Mouse (Mus musculus) MEL (cell line): ENCODE measurements around the gene Taok1. TPM values are rescaled to one million over a fixed set of nuclear protein-coding genes. Genes with fewer than 3 reads are reported as not detected.

Experiments
- DNase-seq: peaks from one replicate; pipeline ENCODE4 v3.0.0; 2011; ENCODE audit warnings: low read depth, low spot score
- H3K27ac ChIP-seq: 2 replicates; pipeline ENCODE4 v1.5.1; 2012; ENCODE audit warnings: low read depth, mild to moderate bottlenecking, control low read depth, low read length, moderate library complexity; ENCODE audit not compliant: control insufficient read depth
- H3K27me3 ChIP-seq, 2 experiments: fragments of 150-350 bp in 1 of 2; sonication (generic) in 1 of 2; 2 replicates each; pipeline ENCODE4 v1.6.1; 2012; ENCODE audit warnings: low read length in 2 of 2, mild to moderate bottlenecking in 2 of 2, improper control_type of control experiment in 1 of 2, moderate library complexity in 1 of 2; ENCODE audit not compliant: insufficient read depth in 2 of 2, control insufficient read depth in 1 of 2
- H3K36me3 ChIP-seq, 2 experiments: 2 replicates each; pipeline ENCODE4 v1.6.1; 2012 to 2014; ENCODE audit warnings: low read length in 2 of 2, improper control_type of control experiment in 1 of 2, inconsistent platforms in 1 of 2, mild to moderate bottlenecking in 1 of 2; ENCODE audit not compliant: insufficient read depth in 2 of 2, control insufficient read depth in 1 of 2
- H3K4me1 ChIP-seq, 2 experiments: fragments of 150-350 bp in 1 of 2; sonication (generic) in 1 of 2; 2 replicates each; pipeline ENCODE4 v1.6.1; 2012; ENCODE audit warnings: low read length in 2 of 2, improper control_type of control experiment in 1 of 2, mild to moderate bottlenecking in 1 of 2; ENCODE audit not compliant: insufficient read depth in 2 of 2, control insufficient read depth in 1 of 2
- H3K4me3 ChIP-seq, 2 experiments: fragments of 150-350 bp in 1 of 2; sonication (generic) in 1 of 2; 2 replicates each; pipeline ENCODE4 v1.5.1; 2012; ENCODE audit warnings: low read depth in 2 of 2, low read length in 2 of 2, mild to moderate bottlenecking in 2 of 2, moderate library complexity in 2 of 2, control low read depth in 1 of 2, improper control_type of control experiment in 1 of 2; ENCODE audit not compliant: control insufficient read depth in 1 of 2, insufficient read depth in 1 of 2
- H3K79me2 ChIP-seq: 2 replicates; pipeline ENCODE4 v1.6.1; 2012; ENCODE audit warnings: mild to moderate bottlenecking, low read length, moderate library complexity; ENCODE audit not compliant: control insufficient read depth, poor library complexity, insufficient read depth
- H3K9ac ChIP-seq: 2 replicates; pipeline ENCODE4 v1.6.1; 2012; ENCODE audit warnings: low read depth, mild to moderate bottlenecking, control low read depth, low read length, moderate library complexity; ENCODE audit not compliant: control insufficient read depth, poor library complexity, severe bottlenecking
- H3K9me3 ChIP-seq: fragments of 150-350 bp; sonication (generic); replicated peaks from 2 replicates; pipeline ENCODE4 v1.6.1; 2012; ENCODE audit warnings: mild to moderate bottlenecking, low read length, improper control_type of control experiment, moderate library complexity; ENCODE audit not compliant: insufficient read depth
- BHLHE40 ChIP-seq: IDR thresholded peaks from 2 replicates; pipeline ENCODE4 v1.6.1; 2012; ENCODE audit warnings: low read depth, mild to moderate bottlenecking, inconsistent platforms, low read length, improper control_type of control experiment, borderline replicate concordance
- CTCF ChIP-seq, 3 experiments: IDR thresholded peaks in 2 of 3; conservative IDR thresholded peaks in 1 of 3; 2 replicates each; pipeline ENCODE4 v1.5.1; 2011 to 2012; ENCODE audit warnings: low read length in 3 of 3, low read depth in 2 of 3, mild to moderate bottlenecking in 2 of 3, improper control_type of control experiment in 1 of 3, inconsistent platforms in 1 of 3, mixed read lengths in 1 of 3, moderate library complexity in 1 of 3; ENCODE audit not compliant: control insufficient read depth in 1 of 3, insufficient read depth in 1 of 3, poor library complexity in 1 of 3, severe bottlenecking in 1 of 3
- ELF1 ChIP-seq: IDR thresholded peaks from 2 replicates; pipeline ENCODE4 v1.6.1; 2014; ENCODE audit warnings: low read depth, mild to moderate bottlenecking, inconsistent platforms, low read length, improper control_type of control experiment, moderate library complexity
- EP300 ChIP-seq, 2 experiments: IDR thresholded peaks; 2 replicates each; pipeline ENCODE4 v1.6.1; 2011; ENCODE audit warnings: improper control_type of control experiment in 2 of 2, low read length in 2 of 2, low read depth in 1 of 2, mild to moderate bottlenecking in 1 of 2
- ETS1 ChIP-seq: IDR thresholded peaks from 2 replicates; pipeline ENCODE4 v1.6.1; 2012; ENCODE audit warnings: low read depth, mild to moderate bottlenecking, inconsistent platforms, low read length, improper control_type of control experiment, moderate library complexity
- GABPA ChIP-seq: IDR thresholded peaks from 2 replicates; pipeline ENCODE4 v1.6.1; 2012; ENCODE audit warnings: low read depth, mild to moderate bottlenecking, inconsistent platforms, low read length, improper control_type of control experiment, moderate library complexity
- GATA1 ChIP-seq: IDR thresholded peaks from 2 replicates; pipeline ENCODE4 v1.6.1; 2011; ENCODE audit warnings: low read depth, low read length, improper control_type of control experiment
- KAT2A ChIP-seq: conservative IDR thresholded peaks from 2 replicates; pipeline ENCODE4 v1.6.1; 2012; ENCODE audit warnings: low read depth, low read length, improper control_type of control experiment, inconsistent platforms
- MAZ ChIP-seq: IDR thresholded peaks from 2 replicates; pipeline ENCODE4 v1.6.1; 2012; ENCODE audit warnings: low read depth, mild to moderate bottlenecking, inconsistent platforms, low read length, improper control_type of control experiment
- MEF2A ChIP-seq: IDR thresholded peaks from 2 replicates; pipeline ENCODE4 v1.6.1; 2014; ENCODE audit warnings: low read depth, mild to moderate bottlenecking, inconsistent platforms, low read length, improper control_type of control experiment; ENCODE audit not compliant: poor library complexity, insufficient replicate concordance, severe bottlenecking; ENCODE audit errors: extremely low read depth
- MYB ChIP-seq: IDR thresholded peaks from 2 replicates; pipeline ENCODE4 v1.6.1; 2011; ENCODE audit warnings: mild to moderate bottlenecking, low read depth, low read length, improper control_type of control experiment
- MYC ChIP-seq: IDR thresholded peaks from 2 replicates; pipeline ENCODE4 v1.6.1; 2011; ENCODE audit warnings: low read depth, mild to moderate bottlenecking, low read length, improper control_type of control experiment, moderate library complexity
- NRF1 ChIP-seq: IDR thresholded peaks from 2 replicates; pipeline ENCODE4 v1.6.1; 2014; ENCODE audit warnings: low read depth, mild to moderate bottlenecking, inconsistent platforms, low read length, improper control_type of control experiment, moderate library complexity; ENCODE audit not compliant: poor library complexity, insufficient read depth, severe bottlenecking
- RCOR1 ChIP-seq: IDR thresholded peaks from 2 replicates; pipeline ENCODE4 v1.6.1; 2012; ENCODE audit warnings: low read depth, mild to moderate bottlenecking, inconsistent platforms, low read length, improper control_type of control experiment
- SIN3A ChIP-seq: IDR thresholded peaks from 2 replicates; pipeline ENCODE4 v1.6.1; 2012; ENCODE audit warnings: low read length, improper control_type of control experiment, inconsistent platforms
- SMC3 ChIP-seq: IDR thresholded peaks from 2 replicates; pipeline ENCODE4 v1.6.1; 2011; ENCODE audit warnings: low read depth, low read length, improper control_type of control experiment
- TCF12 ChIP-seq: IDR thresholded peaks from 2 replicates; pipeline ENCODE4 v1.6.1; 2014; ENCODE audit warnings: low read depth, mild to moderate bottlenecking, inconsistent platforms, low read length, improper control_type of control experiment, moderate library complexity
- UBTF ChIP-seq: IDR thresholded peaks from 2 replicates; pipeline ENCODE4 v1.6.1; 2012; ENCODE audit warnings: low read depth, mild to moderate bottlenecking, inconsistent platforms, low read length, improper control_type of control experiment, moderate library complexity, borderline replicate concordance; ENCODE audit not compliant: insufficient read depth
- ZKSCAN1 ChIP-seq: IDR thresholded peaks from 2 replicates; pipeline ENCODE4 v1.6.1; 2012; ENCODE audit warnings: low read depth, mild to moderate bottlenecking, inconsistent platforms, low read length, improper control_type of control experiment, moderate library complexity
- ZNF384 ChIP-seq: IDR thresholded peaks from 2 replicates; pipeline ENCODE4 v1.6.1; 2012; ENCODE audit warnings: low read depth, mild to moderate bottlenecking, inconsistent platforms, low read length, improper control_type of control experiment
- polyA plus RNA-seq, 2 experiments: library from polyadenylated mRNA; stranded (reverse) in 1 of 2; unstranded in 1 of 2; fragments of >175 nt in 1 of 2; fragments of >200 nt in 1 of 2; gene quantifications; 2 replicates each; pipeline versions ENCODE4 v1.2.1 to v1.2.4; 2012; ENCODE audit warnings: low replicate concordance in 2 of 2, low read depth in 1 of 2; ENCODE audit not compliant: insufficient read length in 2 of 2, insufficient read depth in 1 of 2, missing spikeins in 1 of 2
- total RNA-seq: library from RNA; depleted of rRNA; stranded (reverse); fragments of 300-350 nt; gene quantifications from 2 replicates; pipeline ENCODE4 v1.2.3, GENCODE M21; 2012

The Taok1 gene
- total and polyA plus RNA-seq, 3 experiments = 7.9 to 31.0 (median 15.9) TPM

DNA sequence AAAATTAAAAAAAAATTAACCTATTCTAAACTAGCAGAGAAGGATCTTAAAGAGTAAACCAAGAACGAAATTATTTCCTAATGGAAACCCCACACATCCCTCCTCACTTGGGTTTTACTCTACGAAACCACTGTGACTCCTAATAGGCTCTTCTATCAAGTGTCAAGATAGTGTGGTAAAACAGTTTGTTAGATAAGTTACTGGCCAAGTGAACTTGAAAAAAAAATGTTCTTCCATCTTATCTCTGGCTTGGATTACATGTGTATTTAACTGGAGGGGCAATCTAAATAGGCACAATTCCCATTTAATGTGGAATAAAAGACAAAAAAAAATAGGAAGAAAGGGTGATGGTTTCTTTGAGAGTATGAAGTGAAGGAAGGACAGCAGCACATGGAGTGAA, 76.8 kb downstream of the Taok1 start:
- DNase-seq = peak; percentile 46
- H3K27me3 ChIP-seq = no peaks in the 10 kb centered on the region
- peaks cover 9 to 20% of the 10 kb centered on the region in 2 experiments for H3K4me1 ChIP-seq
- no peak overlapping the region; the same call in 1 of the 2 replicates for H3K27ac ChIP-seq
- peaks cover 4 to 25% of the 10 kb centered on the region in 2 experiments for H3K36me3 ChIP-seq
- H3K4me3 ChIP-seq = no peak overlapping the region
- no peaks in the 10 kb centered on the region for H3K9me3 ChIP-seq
- no peaks in the 10 kb centered on the region for H3K79me2 ChIP-seq
- no peak overlapping the region for H3K9ac ChIP-seq
- TF ChIP-seq RCOR1 (peak; percentile 62), TCF12 (peak; percentile 16; the same call in 1 of the 2 replicates), MAZ (no peak), CTCF (IDR thresholded peaks at IDR 0.05 in 2 of 3, conservative IDR thresholded peaks at IDR 0.05 in 1 of 3; ENCODE audit: control insufficient read depth in 1 of 3, insufficient read depth in 1 of 3, low read depth in 2 of 3, low read length in 3 of 3, poor library complexity in 1 of 3, severe bottlenecking in 1 of 3) (no peak), ETS1 (peak; percentile 42; the same call in 1 of the 2 replicates), ZNF384 (peak; percentile 96), GABPA (no peak), SIN3A (peak; percentile 41; the same call in 1 of the 2 replicates), SMC3 (no peak), UBTF (no peak), MYC (0 out of 2 replicates have a peak, but pooled peaks have one; percentile 7), EP300 (IDR thresholded peaks at IDR 0.05; ENCODE audit: low read depth in 1 of 2, low read length in 2 of 2) (peak; percentile 71 to 77; a peak in 3 of 4 replicates), BHLHE40 (no peak), ZKSCAN1 (no peak), GATA1 (peak; percentile 79), ELF1 (no peak), MYB (peak; percentile 36; the same call in 1 of the 2 replicates), MEF2A (no peak), NRF1 (no peak), KAT2A (no peak)

DNA sequence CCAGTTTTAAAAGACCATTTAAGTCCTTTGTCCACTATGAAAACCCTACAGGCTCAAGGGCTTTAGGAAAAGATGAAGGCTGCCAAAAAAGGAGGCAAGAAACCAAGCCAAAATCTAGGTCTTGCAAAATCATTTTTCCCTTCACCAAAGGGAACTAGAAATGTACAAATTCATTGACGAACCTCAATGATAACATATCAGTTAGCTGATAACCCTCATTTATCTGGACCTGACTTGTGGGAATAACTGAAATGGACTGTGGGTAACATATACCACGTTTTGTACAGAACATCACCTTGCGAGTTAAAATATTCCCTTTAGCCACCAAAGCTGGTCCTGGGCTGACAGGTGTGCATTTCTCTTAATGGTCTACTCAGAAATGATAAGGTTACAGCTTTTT, 78.0 kb downstream of the Taok1 start:
- DNase-seq = no peak
- Histone ChIP-seq H3K36me3 (peaks cover 0 to 25% of the 10 kb centered on the region in 2 experiments; a peak in 2 of 4 replicates), H3K27ac (no peak overlapping the region), H3K4me3 (no peak overlapping the region), H3K4me1 (peaks cover 9 to 20% of the 10 kb centered on the region in 2 experiments), H3K27me3 (no peaks in the 10 kb centered on the region), H3K9me3 (no peaks in the 10 kb centered on the region)
- peak; percentile 52 to 62; a peak in 2 of 4 replicates for TF ChIP-seq EP300 (IDR thresholded peaks at IDR 0.05; ENCODE audit: low read depth in 1 of 2, low read length in 2 of 2)
- TF ChIP-seq RCOR1 = peak; percentile 70
- TF ChIP-seq SIN3A = peak; percentile 20; the same call in 1 of the 2 replicates
- 0 out of 2 replicates have a peak, but pooled peaks have one; percentile 6 for TF ChIP-seq ETS1
- peak; percentile 81 for TF ChIP-seq GATA1
- no peak for TF ChIP-seq NRF1
- TF ChIP-seq, all 39 proteins: peak for 5
- H3K79me2 ChIP-seq = no peaks in the 10 kb centered on the region
- H3K9ac ChIP-seq = no peak overlapping the region
